Mouse (Mus musculus) heart, postnatal 25 days (tissue): ENCODE measurements around the gene Hmox2. TPM values are rescaled to one million over a fixed set of nuclear protein-coding genes. Genes with fewer than 3 reads are reported as not detected.
"Not testable (repeated sequence)": the region's sequence is repeated elsewhere in the genome, so short reads cannot be mapped to it uniquely, and the experiment has no call there.

ENCODE experiments used
- DNase-seq: peaks from one replicate; pipeline ENCODE4 v3.0.0; 2022; ENCODE audit warnings: low spot score
- intact Hi-C: fragments of 180-260 bp; cut with DNase I; formaldehyde crosslinking; loops from one replicate; pipeline ENCODE4 v1.15.1; 2025
- total RNA-seq, 2 experiments: library from RNA; stranded (reverse); gene quantifications; 2 replicates each; pipeline ENCODE4 v1.2.3; 2021

Gene Hmox2
- total RNA-seq, 2 experiments from 2014 or later: 73.5 to 75.5 TPM

- DNase-seq: no peak
- intact Hi-C loops: no loop called here
Observed at GRCm38 (mm10) chr16:4722128-4722914, 3.8 kb upstream of the Hmox2 start.

DNA sequence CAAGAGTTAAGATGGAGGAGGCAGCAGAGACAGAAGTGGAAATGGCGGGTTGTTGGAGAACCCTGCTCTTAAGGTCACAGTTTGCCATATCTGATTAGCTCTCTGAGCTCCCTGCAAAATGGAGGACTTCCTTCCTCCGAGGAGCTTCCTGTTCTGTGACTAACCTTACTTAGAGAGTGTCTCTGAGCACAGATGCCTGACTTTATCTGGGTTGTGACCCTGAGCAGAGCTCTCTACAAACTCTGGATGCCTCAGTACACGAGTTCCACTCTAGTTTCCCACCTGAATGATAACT, 3.3 kb upstream of the Hmox2 start:
- intact Hi-C loops: no loop called here
- no peak for DNase-seq

DNA sequence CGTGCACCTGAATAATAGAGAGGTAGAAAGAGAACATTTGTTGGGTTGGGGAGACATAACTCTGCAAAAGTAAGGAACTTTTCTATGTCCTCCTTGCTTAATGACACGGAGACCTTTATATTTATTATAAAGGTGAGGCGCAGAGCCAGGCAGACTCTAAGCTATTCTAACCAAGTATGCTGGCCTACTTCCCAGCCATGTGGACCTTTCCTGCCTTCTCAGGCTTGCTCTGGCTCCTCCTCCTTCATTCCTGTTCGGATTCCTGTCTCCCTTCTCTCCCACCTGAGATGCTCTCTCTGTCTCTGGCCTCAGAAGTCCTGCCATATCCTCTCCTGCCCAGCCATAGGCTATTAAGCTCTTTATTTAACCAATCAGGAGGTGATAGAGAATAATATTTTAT, 895 bp upstream of the Hmox2 start:
- intact Hi-C loops: no loop called here
- no peak for DNase-seq

GRCm38 (mm10) chr16:4726528-4727128, 467 bp downstream of the Hmox2 start:
- peak; percentile 37 for DNase-seq
- intact Hi-C loops: no loop called here

- DNase-seq: no peak
- intact Hi-C loops: no loop called here
Observed at GRCm38 (mm10) chr16:4727526-4727925, 1.4 kb downstream of the Hmox2 start.

GRCm38 (mm10) chr16:4727963-4728362, 1.8 kb downstream of the Hmox2 start:
- no peak for DNase-seq
- intact Hi-C loops: no loop called here

DNA sequence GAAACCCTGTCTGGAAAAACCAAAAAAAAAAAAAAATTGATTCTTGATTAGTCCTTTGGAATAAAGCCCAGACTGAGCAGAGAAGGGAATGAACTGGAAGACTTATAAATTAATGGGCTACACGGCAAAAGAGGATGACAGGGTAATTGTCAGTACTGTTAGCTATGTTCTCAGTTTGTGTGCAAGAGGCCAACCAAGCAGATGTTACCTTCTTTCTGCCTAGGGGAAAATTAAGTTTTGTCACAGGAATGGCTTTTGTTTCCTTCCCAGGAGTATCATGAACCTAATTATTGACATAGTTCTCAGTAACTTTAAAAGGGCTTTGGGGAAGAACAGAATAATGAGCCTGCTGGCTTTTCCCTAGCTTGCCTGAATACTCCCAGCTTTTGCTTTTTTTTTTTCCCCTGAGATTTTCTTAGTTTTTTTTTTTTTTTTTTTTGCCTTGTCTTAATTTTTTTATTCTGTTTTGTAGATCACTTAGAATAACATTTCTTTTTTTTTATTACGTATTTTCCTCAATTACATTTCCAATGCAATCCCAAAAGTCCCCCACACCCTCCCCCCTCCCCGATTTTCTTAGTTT, 4.7 kb downstream of the Hmox2 start:
- intact Hi-C loops: no loop called here
- no peak for DNase-seq

DNA sequence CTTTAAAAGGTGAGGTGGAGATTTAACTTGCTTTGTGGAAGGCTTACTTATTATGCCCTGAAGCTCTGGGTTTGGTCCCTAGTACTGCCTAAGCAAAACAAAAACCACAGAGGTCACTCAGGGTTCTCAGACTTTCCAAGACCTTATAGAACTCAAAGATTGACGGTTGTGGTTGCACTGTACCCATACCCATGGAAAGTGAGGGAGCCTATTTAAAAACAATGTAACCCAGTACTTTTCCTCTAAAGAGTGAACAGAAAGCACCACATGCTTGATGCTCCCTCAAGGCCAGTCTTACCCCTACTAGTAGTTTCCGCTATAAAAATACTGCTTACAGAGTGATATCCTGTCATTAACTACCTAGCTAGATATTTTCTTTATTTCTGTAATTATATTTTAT, 10.1 kb downstream of the Hmox2 start:
- intact Hi-C loops: no loop called here

GRCm38 (mm10) chr16:4739994-4740393, 13.8 kb downstream of the Hmox2 start:
- DNase-seq: no peak
- intact Hi-C loops: no loop called here

More for the DNA sequence above, 10.1 kb downstream of the Hmox2 start:
- no peak for DNase-seq

DNA sequence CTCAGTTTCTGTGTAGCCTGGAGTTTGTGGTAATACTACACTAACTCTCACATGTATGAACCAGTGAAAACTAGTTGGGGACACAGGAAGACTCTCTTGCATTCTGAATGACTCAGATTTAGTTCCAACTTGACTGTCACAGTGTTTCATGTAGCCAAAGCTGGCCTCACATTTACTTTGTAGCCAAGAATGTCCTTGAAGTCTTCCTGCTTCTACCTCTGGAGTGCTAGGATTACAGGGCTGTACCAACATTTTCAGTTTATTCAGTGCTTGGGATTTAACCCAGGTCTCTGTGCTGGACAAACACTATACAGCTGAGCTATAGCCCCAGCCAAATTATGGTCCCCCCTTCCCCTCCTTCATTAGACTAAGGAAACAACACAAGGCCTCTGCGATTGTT, 16.0 kb downstream of the Hmox2 start:
- no peak for DNase-seq
- intact Hi-C loops: no loop called here

DNA sequence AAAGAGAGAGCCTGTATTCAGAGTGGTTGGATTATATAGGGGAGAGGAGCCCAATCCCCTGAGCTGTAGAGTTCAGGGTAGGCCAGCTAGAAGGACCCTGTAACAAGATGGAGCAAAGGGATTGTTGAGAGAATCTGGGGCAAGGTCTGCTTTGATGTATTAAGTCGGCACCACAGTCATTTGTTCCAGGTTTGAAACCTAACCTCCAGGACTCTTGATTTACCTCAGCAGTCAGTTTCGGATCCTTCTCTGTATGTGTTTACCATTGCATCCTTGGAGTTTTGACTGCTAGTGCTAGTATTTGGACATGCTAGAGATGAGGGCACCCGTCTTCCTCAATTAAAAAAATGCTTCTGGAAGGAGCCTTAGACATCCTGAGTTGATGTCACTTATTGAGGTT, 26.0 kb downstream of the Hmox2 start:
- DNase-seq: no peak
- intact Hi-C loops: no loop called here

DNA sequence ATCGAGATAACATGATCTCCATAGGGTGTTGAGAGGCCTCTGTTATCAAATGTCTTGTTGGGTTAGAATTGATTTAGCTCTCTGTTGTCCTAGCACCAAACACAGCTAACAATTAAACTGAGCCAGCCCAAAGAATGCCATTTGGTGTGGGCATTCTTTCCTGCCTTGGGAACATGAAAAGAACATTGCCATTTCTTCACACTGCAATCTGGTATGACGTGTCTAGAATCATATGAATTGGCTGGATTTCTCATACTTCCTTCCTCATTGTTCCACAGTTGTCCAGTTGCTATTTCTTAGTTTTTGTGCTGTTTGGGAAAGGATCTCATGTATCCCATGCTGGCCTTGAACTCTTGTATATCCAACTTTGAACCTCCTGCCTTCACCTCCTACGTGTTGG, 27.9 kb downstream of the Hmox2 start:
- DNase-seq: no peak
- intact Hi-C loops: no loop called here

- DNase-seq, intact Hi-C loops: not testable (repeated sequence)
Observed at GRCm38 (mm10) chr16:4756660-4757335, 30.6 kb downstream of the Hmox2 start.

GRCm38 (mm10) chr16:4762437-4762836, 36.3 kb downstream of the Hmox2 start:
- intact Hi-C loops: loop anchor here (10.0 kb wide), 1 partner anchor 102 kb away; no protein-coding TSS in a partner anchor
- DNase-seq: no peak

DNA sequence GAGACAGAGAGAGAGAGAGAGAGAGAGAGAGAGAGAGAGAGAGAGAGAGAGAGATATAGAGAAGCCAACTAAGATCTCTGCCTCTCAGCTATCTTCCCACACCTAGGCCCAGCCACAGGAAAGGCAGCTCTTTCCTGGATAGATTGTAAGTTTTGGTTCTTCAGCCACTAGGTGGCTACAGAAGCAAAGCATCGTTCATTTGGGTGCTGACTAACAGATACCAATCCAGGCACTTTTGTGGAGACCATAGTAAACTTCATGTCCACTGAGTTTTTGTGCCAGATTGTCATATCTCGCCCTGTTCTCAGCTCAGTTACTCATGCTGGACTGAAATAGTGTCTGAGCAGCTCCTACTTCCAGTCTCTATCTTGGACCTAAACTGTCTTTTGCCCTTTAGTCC, 37.1 kb downstream of the Hmox2 start:
- intact Hi-C loops: loop anchor here (10.0 kb wide), 1 partner anchor 102 kb away; no protein-coding TSS in a partner anchor
- DNase-seq: no peak

DNA sequence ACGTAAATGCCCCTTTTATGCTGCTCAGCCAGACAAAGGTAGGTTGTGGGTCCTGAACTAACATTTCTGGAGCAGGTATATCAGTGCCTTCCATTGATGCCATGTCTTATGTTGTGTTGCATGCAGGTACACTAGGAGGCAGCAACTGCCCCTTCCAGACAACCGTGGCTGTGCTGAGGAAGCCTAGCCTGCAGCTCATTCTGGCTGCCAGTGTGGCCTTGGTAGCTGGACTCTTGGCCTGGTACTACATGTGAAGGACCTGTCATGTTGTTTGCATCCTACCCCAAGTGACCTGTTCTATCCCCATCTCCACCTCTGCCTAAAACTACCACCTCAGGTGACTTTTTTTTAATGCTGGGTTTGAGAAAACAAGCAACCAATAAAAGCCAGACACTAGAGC, 39.7 kb downstream of the Hmox2 start:
- intact Hi-C loops: loop anchor here (10.0 kb wide), 1 partner anchor 99 kb away; no protein-coding TSS in a partner anchor
- DNase-seq: no peak

DNA sequence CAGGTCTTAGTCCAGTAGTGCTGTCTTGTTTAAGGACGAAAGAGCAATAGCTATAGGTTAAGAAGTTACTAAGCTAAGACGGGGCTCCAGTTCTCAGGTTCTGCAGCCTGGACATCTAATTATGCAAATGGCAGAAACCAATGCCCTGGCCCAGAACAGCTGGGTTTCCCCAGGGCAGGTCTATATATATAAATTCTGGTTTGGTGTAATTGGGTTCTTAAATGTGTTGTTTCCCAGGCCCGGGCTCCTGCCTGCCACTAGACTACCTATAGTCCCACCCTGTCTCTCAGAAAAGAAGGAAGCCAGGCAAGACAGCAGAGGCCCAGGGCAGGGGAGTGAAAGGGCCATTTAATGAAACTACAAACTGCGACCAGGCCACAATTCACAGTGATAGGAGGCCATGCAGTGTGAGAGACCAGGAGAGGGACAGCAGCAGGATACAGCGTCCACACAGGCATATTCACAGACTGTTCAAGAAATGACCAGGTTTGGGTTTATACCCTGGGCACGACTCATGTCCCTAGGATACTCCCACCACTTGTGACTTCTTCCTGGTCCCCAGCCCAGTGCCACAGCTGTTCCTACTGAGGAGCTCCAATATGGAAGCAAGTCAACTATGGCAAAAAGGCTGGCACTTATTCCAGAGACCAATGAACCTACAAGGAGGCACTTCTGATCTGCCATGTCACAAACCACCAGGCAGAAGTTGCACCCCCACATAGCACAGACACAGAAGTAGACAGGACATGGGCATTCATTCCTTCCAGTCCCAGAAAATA, 41.0 kb downstream of the Hmox2 start:
- intact Hi-C loops: loop anchor here (10.0 kb wide), 1 partner anchor 98 kb away; no protein-coding TSS in a partner anchor
- no peak for DNase-seq

DNA sequence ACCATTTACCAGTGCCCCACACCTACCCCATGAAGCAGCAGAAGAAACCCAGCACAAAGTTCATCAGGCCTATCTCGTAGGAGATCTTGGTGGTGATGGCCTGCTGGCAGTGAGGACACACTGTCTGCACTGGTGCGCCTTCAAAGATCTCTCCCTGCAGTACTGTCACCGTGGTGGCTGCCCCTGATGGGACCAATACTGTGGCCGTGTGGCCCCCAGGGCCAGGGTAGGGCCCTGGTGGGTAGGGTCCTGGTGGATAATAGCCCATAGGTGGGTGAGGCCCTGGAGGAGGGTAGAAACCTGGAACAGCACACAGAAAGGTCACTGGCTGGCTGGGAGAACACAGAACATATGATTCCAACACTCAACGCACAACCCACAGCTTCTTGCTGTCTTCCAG, 42.6 kb downstream of the Hmox2 start:
- no peak for DNase-seq
- intact Hi-C loops: loop anchor here (10.0 kb wide), 1 partner anchor 96 kb away; no protein-coding TSS in a partner anchor

DNA sequence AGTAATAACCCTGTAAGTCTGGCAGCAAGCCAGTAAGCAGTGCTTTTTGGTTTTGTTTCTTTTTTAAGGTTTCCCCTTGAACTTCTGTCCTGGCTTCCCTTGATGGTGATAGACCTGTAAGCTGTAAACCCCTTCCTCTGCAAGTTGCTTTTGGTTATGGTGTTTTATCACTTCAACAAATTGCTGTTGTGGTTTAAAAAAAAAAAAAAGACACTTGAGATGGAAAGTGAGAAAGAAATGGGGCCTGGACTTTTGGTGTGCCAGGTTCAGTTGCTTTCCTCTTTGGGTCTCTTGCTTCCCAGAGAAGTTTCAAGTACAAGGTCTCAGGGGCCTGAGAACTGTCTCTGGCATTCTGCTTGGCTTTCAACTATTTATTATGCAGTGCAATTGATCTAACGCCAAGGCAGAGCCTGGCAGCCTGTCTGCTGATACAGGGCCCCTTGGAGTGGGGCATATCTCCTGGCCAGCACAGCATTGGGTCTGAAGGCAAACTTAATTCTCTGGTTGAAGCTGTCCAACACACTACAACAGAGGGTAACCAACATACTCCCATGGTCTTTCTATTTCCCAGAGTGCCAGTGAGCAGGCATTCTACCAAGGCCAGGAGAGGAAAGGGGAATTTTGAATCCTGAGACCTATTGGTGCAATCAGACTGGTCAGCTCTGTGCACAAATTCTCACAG, 47.3 kb downstream of the Hmox2 start:
- no peak for DNase-seq
- intact Hi-C loops: no loop called here
